Comparison of ENCODE assay signal across 10 mouse cellular contexts in genomic region chrX:15913795-15914500, GRCm38 (mm10).
A peak's percentile ranks its signal among the peaks of the same experiment; 100 is the strongest.
DNase-seq lines count a peak whose midpoint lies in the region; ATAC-seq and TF ChIP-seq lines count a peak whose summit lies in the region.
"Had no signal": no experiment of that assay in that cellular context is flagged by ENCODE, and none has a peak within 500 bp of the region (broad histone marks: within the 10 kb centered on the region; RNA-seq: fewer than 3 reads in every experiment).

No protein-coding gene starts in this region.

- H3K36me3 ChIP-seq in heart, postnatal 0 days (replicated peaks; ENCODE audit: control insufficient read depth, insufficient read depth, low read length), result no peaks in the 10 kb centered on the region
- no peaks in the 10 kb centered on the region for H3K36me3 ChIP-seq in neural tube, embryonic 14.5 days (ENCODE audit: control insufficient read depth, insufficient read depth, low read length)
- H3K36me3 ChIP-seq in hindbrain, embryonic 14.5 days (replicated peaks; ENCODE audit: control insufficient read depth, insufficient read depth), result no peaks in the 10 kb centered on the region

- H3K27ac ChIP-seq in heart, postnatal 0 days (ENCODE audit: low read depth), result no peak overlapping the region
- H3K27ac ChIP-seq in neural tube, embryonic 14.5 days (ENCODE audit: low read depth, low read length), result no peak overlapping the region
- peak overlapping the region; percentile 29; the same call in 1 of the 2 replicates for H3K27ac ChIP-seq in hindbrain, embryonic 14.5 days

- no peaks in the 10 kb centered on the region for H3K27me3 ChIP-seq in heart, postnatal 0 days (ENCODE audit: control insufficient read depth, insufficient read depth, low read length)
- H3K27me3 ChIP-seq in neural tube, embryonic 14.5 days (ENCODE audit: control insufficient read depth, insufficient read depth, low read length), result no peaks in the 10 kb centered on the region
- H3K27me3 ChIP-seq in hindbrain, embryonic 14.5 days (ENCODE audit: control insufficient read depth, insufficient read depth, low read length), result no peaks in the 10 kb centered on the region

- H3K9ac ChIP-seq in heart, postnatal 0 days (replicated peaks; ENCODE audit: low read depth, low read length), result no peak overlapping the region
- H3K9ac ChIP-seq in neural tube, embryonic 14.5 days (replicated peaks; ENCODE audit: low read depth, low read length), result no peak overlapping the region
- H3K9ac ChIP-seq in hindbrain, embryonic 14.5 days, result no peak overlapping the region

- ATAC-seq in heart, postnatal 0 days (ENCODE audit: insufficient read depth, low read depth), result no peak
- ATAC-seq in neural tube, embryonic 14.5 days (ENCODE audit: low read depth), result peak; percentile 61; the same call in 1 of the 2 replicates
- peak; percentile 82 for ATAC-seq in hindbrain, embryonic 14.5 days (ENCODE audit: low FRiP score)

- peak; percentile 5 for DNase-seq in heart, postnatal 0 days (ENCODE audit: low spot score)
- DNase-seq in heart, postnatal 14 days, result no peak
- DNase-seq in neural tube, embryonic 10.5 days (ENCODE audit: extremely low spot score, low spot score), result no peak
- peak; percentile 33 for DNase-seq in hindbrain, embryonic 14.5 days (ENCODE audit: low spot score)
- DNase-seq in telencephalon, adult 2 months (ENCODE audit: low read depth, low spot score), result peak; percentile 1
- DNase-seq in natural killer cell, adult 2 months (ENCODE audit: low spot score in 2 of 2), result no peak
- no peak for DNase-seq in urinary bladder, postnatal 14 days (ENCODE audit: low spot score)
- DNase-seq: adrenal gland, adult 8-10 months; cerebellum, adult 8-10 months had no signal

- H3K4me1 ChIP-seq in heart, postnatal 0 days (ENCODE audit: control insufficient read depth, insufficient read depth), result no peaks in the 10 kb centered on the region
- no peaks in the 10 kb centered on the region for H3K4me1 ChIP-seq in neural tube, embryonic 14.5 days (ENCODE audit: control insufficient read depth, insufficient read depth, low read length)
- H3K4me1 ChIP-seq in hindbrain, embryonic 14.5 days (replicated peaks; ENCODE audit: control insufficient read depth, insufficient read depth, low read length), result no peaks in the 10 kb centered on the region

- TF ChIP-seq EP300 in heart, postnatal 0 days (IDR thresholded peaks at IDR 0.05; ENCODE audit: low read depth), result no peak

- no peak for TF ChIP-seq CTCF in heart, postnatal 0 days (IDR thresholded peaks at IDR 0.05; ENCODE audit: low read depth)

- 76% methylated on average over 1 of the region's 1 CpGs for WGBS in heart, postnatal 0 days
- WGBS in neural tube, embryonic 14.5 days, result 65% methylated on average over 1 of the region's 1 CpGs
- WGBS in hindbrain, embryonic 14.5 days, result 61% methylated on average over 1 of the region's 1 CpGs

- no peak overlapping the region for H3K4me3 ChIP-seq in heart, postnatal 0 days (ENCODE audit: low read depth, low read length)
- no peak overlapping the region for H3K4me3 ChIP-seq in neural tube, embryonic 14.5 days (ENCODE audit: low read depth, low read length)
- H3K4me3 ChIP-seq in hindbrain, embryonic 14.5 days (replicated peaks; ENCODE audit: low read length), result no peak overlapping the region

- intact Hi-C loops in heart, postnatal 14 days (cut with DNase I), result no loop called here

- no peak overlapping the region for H3K4me2 ChIP-seq in heart, postnatal 0 days (ENCODE audit: low read depth, low read length)
- no peak overlapping the region for H3K4me2 ChIP-seq in neural tube, embryonic 14.5 days (ENCODE audit: low read depth, low read length)
- no peak overlapping the region for H3K4me2 ChIP-seq in hindbrain, embryonic 14.5 days (replicated peaks)

- H3K9me3 ChIP-seq in heart, postnatal 0 days (replicated peaks; ENCODE audit: control insufficient read depth, low read length), result no peaks in the 10 kb centered on the region
- H3K9me3 ChIP-seq in neural tube, embryonic 14.5 days (ENCODE audit: control insufficient read depth, low read length), result no peaks in the 10 kb centered on the region
- no peaks in the 10 kb centered on the region for H3K9me3 ChIP-seq in hindbrain, embryonic 14.5 days (ENCODE audit: control insufficient read depth, low read length)

Comparison
In these comparisons a context has a peak if more than half of its experiments do, and no peak if none do; other contexts are left out.
1. DNase-seq: peak in heart, postnatal 0 days (single experiment), hindbrain, embryonic 14.5 days (single experiment) and telencephalon, adult 2 months (single experiment); none in heart, postnatal 14 days (0 of 2), neural tube, embryonic 10.5 days (single experiment), natural killer cell, adult 2 months (0 of 2) and urinary bladder, postnatal 14 days (single experiment).